In genomic region chr7:34313443-34313875, GRCm38 (mm10) we compare ENCODE assay signal across 1 mouse cellular context.
A peak's percentile ranks its signal among the peaks of the same experiment; 100 is the strongest.
TF ChIP-seq lines count a peak whose summit lies in the region.

4931406P16Rik (minus strand) TSS chr7:34313551.

TF ChIP-seq in CH12.LX, 34 proteins besides CTCF, POLR2A, EP300 and RAD21 (continued from another document):
- TF ChIP-seq MYC (IDR thresholded peaks at IDR 0.05; ENCODE audit: low read depth, low read length) (no peak), SIN3A (IDR thresholded peaks at IDR 0.05; ENCODE audit: low read length) (peak; percentile 63; the same call in 1 of the 2 replicates), BHLHE40 (IDR thresholded peaks at IDR 0.05; ENCODE audit: low read depth, low read length) (peak; percentile 55; the same call in 1 of the 2 replicates), USF1 (IDR thresholded peaks at IDR 0.05; ENCODE audit: low read depth, low read length) (no peak), ZMIZ1 (IDR thresholded peaks at IDR 0.05; ENCODE audit: low read depth, low read length) (0 out of 2 replicates have a peak, but pooled peaks have one; percentile 53), ETS1 (conservative IDR thresholded peaks at IDR 0.05; ENCODE audit: low read depth, low read length) (no peak)
